Mouse (Mus musculus): Measurements from ENCODE around the gene Zfp239.

DNA sequence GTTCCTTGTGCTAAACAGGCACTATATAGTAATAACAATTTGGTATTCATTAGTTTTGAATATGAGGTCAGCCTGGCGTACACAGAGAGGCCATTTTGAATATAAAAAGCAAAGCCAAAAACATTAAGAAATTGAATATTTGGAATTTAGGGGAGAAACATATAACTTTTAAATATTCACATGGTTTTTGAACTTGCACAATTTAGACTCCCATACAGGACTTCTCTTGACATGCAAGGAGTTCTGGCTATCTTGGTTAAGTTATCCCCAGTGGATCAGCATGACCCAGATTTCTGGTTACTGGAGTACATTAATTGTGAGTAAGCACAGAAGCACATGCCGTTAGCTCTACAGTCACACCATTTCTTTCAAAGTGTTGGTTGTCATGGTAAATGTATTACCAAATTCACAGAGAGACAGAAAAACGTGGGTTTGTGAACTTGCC, 18.5 kb downstream of the Zfp239 start:
- TF ChIP-seq CTCF (IDR thresholded peaks at IDR 0.05; ENCODE audit: low read depth, low read length): no peak
- TF ChIP-seq POLR2A (IDR thresholded peaks at IDR 0.05; ENCODE audit: extremely low read depth, insufficient read depth, low read length): no peak
